Mouse (Mus musculus) CD4-positive helper T cell, adult 2 months (primary cell): ENCODE measurements around the gene Mfsd9.

Experiments used
- DNase-seq: peaks from one replicate; pipeline ENCODE4 v3.0.0-alpha.2; 2012; ENCODE audit warnings: low read depth, missing footprints, low spot score

Gene Mfsd9

DNA sequence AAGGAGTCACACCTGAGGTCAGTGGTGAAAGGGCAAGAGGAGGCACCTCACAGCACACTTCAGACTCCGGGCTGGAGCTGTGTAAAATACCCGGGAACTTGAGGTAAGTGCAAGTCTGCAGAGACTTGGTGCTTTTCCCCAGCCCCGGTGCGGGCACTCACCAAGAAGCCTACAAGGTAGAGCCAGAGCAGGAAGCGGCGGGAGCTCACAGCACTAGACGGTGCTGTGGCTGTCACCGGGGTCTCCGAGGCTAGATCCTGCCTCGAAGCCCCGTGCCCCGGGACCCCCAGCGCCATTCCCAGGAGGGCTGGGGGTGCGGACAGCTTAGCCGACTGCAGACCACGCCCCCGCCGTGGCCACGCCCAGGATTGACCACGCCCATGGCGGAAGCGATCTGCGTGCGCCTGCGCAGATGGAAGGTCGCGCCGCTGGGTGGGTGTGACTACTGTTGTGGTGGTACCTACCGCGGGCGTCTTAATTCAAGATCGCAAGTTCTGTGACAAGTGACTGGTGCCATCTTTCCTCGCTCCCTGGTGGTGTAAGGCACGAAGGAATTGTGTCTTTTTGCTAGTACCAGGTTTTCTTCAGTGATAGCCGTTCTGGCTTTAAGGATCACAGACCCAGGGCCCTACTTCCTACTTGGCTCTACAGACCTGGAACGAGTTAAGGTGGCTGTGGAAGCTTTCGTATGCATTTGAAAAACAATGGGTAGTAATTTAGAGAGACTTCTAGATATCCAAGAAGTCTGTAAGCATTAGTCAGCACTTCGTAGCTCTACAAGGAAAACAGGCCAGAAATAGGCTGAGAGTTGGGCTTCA, at the start of gene Mfsd9:
Gene Mfsd9, minus strand, starts transcription at position 364 of the 818 bp plus-strand sequence.
- peak; percentile 91 for DNase-seq

DNA sequence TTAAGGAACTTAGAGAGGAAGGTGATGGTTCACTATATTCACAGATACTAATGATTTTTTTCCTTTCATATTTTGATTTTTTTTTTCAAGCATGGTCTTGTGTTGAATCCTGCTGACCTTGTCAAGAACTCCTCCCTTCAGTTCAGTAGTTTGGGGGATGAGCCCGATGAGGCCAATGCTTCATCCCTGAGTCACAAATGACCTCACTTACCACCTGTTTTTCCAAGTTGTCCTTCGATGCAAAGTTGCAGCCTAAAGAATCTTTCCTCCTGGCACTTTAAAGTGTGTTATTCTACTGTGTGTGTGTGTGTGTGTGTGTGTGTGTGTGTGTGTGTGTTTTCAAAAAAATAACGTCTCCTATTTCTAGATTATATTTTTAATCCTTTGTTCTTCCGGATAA, 45.0 kb upstream of the Mfsd9 start:
- no peak for DNase-seq

DNA sequence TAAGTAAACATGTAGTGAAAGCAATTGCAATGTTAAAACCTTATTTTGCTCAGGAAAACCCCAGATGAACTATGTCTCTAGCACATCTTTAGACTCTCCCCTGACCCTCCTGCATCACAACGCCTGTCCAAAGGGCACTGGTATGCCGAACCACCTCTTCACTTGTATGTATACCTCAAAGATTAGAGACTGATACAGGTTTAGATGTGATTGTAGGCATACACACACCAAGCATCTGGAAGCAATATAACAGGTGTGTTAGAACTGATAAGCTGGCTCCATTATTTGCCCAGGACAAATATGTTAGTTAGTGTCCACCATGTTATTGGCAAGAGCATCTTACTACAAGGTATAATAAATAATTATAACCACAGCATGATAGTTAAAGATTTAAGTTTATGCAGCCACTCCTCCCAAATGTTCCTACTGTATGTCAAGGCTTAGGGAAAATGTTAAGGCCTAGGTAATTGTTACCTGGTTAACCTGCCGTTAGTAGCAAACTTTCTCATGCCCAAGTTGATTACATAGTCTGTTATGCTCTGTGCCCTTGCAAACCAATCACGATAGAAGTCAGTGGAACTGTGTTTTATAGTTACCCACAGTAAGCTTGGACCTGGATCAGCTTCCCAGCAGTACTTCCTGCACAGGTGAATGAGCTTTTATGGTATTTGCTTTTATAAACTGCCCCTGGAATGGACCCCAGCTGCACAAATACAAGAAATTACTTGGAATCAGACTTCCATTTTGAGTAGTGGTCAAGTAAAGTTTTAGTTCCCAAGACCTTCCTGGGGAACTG, 40.4 kb upstream of the Mfsd9 start:
- no peak for DNase-seq

DNA sequence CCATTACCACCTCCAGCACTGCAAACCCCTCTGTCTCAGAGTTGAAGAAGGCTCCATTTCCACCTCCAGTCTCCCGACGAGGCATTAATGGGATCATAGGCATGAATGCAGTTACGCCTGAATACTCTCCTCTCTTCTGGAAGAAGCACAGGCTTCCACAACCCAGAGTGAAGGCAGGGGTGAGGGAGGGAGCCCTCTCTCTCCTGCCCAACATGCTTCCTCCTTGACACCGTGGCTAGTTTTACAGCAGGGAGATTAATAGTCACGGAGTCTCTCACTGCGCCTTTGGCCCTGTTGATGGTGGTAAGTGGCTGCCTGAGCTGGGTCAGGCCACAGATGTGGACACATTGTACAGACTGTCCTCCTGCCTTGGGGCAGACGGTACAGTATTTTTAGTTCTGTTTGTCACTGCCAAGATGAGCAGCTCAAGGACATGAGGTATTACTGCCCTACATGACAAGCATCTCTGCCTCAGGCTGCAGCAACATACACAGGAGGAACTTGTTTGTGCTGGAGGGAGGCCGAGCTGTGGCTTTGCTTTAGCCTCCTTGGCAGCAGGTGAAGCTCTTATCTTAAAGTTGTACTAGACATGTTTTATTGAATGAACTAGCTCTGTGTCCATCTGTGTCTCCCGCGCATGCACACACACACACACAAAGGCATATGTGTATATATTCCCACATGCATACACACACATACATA, 38.9 kb upstream of the Mfsd9 start:
- DNase-seq = no peak

DNA sequence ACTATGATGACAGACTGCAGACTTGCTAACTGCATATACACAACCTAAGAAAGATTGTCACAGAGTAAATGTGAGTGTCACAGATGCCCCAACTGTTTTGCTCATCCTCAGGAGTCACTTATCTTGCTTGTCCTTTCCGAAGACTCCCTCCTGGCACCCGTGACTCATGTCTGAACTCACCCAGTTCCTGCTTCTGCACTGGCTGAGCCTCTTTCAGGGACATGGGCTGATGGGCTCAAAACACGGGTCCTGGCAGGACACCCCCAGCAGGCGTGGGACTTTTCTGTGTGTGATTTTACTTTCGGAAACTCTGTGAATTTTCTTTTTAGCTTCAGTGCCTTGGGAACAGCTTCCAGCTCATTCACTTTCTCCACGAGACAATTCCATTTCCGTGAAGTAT, 35.3 kb upstream of the Mfsd9 start:
- no peak for DNase-seq

DNA sequence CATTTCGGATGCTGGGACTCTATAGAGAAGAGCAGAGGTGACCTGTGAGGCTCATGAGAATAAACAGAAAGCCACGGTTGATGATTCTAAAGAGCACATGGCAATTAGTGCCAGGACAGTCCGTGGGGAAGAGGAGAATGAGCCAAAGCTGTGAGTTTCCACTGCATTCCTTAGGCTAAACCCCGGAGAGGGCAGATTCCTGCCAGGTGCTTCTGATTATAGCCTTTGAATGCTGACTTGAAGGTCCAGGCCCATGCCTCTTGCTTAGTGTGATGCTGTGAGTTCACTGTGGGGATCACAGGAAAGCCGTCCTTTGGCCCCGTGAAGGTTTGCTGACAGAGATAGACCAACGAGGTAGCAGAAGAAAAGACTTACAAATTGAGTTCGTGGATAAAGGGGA, 34.4 kb upstream of the Mfsd9 start:
- DNase-seq = no peak

DNA sequence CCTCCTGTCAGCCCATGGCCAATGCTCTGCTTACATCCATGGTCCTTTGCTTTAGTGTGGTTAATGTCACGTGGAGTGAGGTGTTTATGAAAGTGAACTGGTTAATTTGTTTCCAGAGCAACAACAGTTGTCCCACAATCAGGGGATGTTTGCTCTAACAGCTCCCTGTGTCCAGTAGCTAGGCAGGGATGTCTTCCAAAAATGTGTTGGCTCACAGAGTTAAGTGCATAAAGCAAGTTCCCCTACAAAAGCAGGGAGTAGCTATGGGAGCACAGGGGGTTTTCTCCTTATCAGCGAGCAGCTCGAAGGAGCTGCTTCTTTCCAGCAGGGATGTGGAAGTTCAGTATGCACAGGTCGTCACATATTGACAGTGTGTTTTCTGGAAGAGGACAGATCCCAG, 34.0 kb upstream of the Mfsd9 start:
- no peak for DNase-seq

DNA sequence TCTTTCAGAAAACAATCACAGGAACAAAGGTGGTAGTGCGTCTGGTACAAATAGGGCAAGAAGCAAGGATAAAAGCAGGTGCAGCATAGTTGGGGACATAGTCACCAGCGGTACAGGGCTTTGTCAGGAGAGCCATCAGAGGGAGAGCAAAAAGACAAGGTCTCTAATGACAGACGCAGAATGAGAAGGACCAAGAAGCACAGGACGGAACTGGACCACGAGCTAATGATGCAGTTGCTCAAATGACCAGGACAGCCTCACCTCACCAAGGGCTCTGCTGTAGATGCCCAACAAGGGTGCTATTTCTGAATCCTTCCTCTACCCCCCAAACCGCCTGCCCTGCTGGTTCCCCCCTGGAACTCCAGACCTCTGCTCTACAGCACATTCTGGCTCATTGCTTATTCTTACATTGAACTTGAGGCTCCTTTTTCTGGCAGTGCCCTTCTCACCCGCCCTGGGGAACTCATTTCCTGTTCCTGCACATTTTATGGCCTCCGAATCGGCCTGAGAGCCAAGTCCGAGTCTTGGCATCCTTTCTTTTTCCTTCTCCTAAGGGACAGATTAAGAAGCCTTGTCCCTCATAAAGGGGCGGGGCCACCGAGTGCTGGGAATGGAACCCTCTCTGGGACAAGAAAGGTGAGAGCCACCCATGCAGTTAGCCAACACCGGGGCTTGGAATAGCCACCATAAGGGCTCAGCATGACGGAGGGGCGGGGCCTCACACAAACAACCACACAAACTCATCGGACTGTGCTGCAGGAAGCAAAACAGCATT, 24.8 kb upstream of the Mfsd9 start:
- DNase-seq = no peak

DNA sequence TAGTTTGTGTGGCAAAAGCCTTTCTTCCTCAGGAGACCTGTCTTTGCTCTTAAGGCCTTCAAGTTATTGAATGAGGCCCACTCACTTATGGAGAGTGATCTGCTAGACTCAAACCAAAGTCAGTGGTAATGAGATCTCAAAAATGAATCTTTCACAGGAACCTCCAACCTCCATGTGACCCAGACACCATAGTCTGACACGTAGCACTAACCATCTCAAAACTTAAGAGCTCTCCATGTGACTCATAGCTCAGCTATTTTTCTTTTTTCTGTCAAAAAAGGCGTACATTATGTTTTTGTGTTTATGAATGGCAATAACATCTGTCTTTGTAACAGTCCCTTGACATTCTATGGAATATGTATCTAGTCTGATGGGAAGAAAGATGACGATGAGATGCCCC, 18.2 kb upstream of the Mfsd9 start:
- no peak for DNase-seq

DNA sequence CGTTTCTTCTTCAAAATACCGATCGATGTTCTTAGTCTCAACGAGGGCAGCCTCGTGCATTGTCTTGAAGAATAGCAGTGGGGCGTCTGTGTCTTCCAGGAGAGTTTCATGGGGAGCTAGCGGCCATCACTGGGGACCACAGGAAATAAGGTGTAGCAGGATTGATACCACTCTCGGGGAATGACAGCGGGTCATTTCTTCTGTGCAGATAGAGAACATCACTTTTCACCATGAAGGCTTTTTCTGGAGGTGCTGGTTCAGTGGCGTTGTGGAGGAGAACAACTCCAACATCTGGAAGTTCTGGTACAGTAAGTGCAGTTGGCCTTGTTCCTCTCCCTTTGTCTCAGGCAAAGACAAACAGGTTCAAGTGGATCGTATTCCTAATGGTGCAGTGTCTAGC, 15.4 kb upstream of the Mfsd9 start:
- no peak for DNase-seq

DNA sequence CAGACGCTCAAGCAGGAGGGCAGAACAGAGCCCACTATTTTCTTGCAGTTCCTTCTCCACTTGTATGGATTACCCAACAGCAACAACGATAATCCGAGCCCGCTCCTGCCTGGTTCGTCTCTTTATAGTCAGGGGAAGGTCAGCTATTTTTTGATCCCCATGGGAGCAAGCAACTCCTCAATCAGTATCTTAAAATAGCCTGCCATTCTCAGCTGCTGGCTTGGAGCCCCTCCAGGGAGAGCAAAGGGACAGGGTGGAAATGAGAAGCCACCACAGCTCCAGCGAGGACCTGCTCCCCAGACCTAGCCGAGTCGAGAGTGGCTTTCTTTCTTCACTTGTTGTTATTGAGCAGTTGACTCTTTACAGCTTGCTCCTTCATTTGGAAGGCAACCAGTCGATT, 14.9 kb upstream of the Mfsd9 start, which contains the start of gene Tmem182:
Gene Tmem182, plus strand, starts transcription at position 251 of the 400 bp plus-strand sequence.
- no peak for DNase-seq

DNA sequence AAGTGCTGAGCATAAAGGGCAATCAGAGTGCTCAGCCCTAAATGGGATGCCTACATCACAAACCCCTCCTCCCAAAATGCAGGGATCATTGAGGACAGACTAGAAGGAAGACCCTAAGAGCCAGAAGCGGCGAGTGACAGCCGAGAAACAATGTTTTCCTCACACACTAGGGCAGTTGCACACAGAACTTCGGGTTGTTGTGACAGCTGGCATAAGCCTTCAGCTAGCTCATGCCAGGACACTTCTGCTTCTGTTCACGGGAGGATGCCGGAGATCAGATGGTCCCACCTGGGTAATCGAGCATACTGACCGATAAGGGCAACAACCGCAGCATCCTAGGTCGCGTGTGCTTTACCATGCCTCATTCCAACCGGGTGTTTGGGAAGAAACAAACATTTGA, 13.6 kb upstream of the Mfsd9 start:
- DNase-seq = no peak

DNA sequence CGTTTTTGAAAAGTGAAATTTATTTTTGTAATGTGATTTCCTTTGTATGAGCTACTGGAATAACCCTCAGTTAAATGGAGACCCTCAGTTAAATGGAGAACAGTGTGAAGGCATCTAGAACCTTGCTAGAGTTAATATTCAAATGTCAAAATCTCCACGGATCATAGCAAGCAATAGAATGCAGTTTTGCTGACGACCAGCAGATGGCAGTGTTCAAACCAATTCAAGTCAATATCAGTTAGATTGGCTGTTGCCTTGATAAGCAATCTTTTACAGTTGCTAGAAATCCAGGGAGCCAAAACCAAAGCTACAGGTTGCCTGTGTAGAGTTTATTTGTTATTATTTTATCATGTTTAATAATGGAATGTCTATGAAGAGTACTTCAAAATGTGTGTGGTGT, 12.3 kb upstream of the Mfsd9 start:
- DNase-seq = peak; percentile 56

DNA sequence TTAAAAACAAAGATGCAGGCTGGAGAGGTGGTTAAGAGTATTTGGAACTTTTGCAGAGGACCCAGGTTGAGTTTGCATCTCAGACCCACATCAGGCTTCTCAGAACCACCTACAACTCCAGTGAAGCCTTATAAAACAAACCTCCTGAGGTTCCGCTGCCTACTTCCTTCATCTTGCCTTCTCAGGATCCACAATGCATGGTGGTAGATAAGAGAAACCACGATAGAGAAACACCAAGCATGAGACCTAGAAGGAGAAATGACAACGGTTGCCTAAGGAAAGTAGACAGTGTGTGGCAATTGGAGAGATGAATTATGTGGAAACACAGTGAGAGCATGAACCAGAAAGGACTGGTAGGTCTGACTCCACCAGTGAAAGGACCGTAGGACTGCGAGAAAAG, 10.4 kb upstream of the Mfsd9 start:
- no peak for DNase-seq

DNA sequence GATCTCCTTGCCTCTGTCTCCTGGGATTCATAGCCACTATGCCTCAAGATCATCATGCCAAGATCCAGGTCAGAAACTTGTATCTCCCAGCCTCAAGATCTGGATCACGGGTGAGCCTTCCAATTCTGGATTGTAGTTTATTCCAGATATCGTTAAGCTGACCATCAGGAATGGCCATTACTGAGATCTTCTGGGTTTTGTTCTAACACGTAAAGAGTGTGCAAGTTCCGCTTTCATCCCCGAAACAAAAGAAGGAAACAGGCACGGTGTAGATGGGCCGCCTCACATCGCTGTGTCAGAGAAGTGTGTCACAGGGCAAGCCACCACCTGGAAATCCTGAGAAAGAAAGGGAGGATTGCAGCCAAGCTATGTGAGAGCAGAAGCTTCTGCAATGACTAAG, 8.6 kb upstream of the Mfsd9 start:
- DNase-seq = no peak

DNA sequence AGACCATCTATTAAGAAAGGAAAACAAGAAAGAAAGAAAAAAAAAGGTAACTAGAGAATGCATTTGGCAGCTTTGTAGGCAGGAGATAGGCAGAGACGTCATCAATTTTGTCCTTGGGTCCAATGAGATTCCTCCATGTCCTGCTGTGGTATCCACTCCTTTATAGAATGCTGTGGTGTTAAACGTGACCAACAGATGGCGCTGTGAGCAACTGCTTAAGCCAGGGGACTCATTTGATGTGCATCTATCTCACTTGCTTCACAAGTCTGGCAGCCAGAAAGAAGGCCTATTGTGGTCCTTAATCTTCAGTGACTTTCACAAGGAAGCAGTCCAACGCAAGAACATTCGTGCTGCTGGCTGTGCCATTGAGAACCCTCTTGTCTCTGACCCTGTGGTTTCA, 6.9 kb upstream of the Mfsd9 start:
- peak; percentile 67 for DNase-seq

DNA sequence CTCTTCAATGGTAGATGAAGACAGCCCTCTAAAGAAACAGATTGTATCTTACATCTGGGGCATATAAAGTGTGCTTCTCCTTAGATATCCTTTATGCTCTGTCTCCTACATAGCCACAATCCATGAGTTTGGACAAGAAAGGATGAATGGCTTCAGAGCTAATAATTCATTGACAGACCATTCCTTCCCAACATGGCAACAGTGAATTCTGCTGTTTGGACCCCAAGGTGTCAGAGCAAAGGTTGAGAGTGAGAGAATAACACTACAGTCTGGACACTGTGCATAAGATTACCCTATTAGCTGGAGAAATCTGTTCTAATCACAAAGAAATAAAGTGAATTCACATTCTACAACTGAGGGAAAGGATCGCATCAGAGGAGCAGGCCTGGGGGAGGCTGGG, 5.0 kb upstream of the Mfsd9 start:
- no peak for DNase-seq

DNA sequence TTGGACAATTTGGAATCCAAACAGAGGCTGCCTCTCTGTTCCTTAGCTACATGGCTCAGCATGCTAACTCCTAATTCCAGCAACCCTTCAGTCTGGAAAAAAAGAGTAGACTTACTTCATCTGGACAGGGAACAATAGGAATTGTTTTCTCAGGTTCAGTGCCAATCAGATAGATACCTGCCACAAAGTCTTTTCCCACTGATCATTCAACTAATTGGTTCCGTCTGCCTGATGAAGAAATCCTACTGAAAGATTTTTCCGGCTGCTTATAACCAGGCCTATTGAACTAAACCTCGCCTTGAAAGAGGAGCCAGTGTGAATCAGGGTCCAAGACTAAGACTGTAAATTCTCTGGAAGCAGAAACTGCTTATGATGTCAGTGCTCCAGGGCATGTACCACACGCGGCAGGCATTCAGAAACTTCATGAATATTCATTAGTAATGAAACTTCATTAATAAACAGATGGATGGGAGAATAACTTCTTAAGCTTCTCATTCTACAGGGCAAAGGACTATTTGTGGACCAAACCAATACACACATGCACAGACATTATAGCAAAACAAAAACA, 737 bp downstream of the Mfsd9 start:
- no peak for DNase-seq

DNA sequence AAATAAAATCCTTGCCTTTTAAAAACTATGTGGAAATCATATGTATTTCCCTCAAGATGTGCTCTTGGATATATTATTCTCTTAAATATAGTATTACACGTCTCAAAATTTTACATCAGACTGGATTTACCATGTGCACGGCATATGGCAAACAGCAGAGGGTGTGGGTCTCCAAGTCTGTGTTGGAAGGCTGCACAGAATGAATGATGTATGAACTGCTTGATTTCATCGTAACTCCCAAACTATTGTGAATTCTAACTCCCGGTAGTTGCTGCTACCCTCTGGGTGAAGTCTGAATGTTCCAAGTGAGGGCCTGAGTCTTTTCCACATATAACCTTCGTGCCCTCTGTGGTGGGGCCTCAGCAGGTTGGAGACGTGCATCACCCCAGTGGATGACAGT, 1.5 kb downstream of the Mfsd9 start:
- no peak for DNase-seq

DNA sequence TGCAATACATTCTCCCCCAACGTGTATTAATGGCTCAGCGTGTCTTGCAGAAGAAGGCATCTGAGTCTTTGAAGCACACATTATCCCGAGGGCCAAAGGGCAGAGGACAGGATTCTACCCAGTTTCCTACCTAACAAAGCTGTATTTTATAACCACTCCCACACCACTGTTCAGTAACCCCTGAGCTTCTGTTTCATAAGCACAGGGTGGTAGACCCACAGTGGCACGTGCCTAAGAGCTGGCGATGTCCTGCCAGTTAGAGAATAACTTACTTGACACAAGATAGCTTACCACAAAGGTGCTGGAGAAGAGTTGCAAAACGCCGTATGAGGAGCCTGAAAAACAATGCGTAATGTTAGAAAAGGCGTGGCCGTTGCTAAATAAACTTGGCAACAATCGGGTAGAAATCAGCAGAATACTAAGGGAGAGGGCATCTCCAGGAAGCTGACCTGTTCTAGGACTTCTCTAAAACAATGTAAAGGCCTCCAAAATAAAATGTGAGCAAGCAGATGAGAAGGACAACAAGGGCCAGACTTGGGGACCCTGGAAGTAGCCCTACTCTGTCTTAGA, 4.5 kb downstream of the Mfsd9 start:
- no peak for DNase-seq

DNA sequence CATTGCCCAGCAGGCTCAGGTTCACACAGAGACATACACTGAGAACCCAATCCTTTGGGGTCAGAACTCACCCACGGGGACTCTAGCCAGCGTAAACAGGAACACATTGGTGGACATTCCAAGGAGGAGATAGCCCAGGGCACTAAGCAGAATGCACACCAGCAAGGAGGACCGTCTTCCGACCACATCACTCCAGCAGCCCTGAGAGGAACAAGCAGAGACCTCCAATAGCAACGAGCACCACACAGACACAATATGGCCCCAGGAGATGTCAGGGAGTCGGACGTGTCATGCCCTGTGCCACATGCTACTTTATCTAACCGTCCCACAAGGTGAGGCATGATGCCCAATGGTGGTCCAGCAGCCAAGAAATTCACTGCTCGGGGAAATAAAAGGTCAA, 6.2 kb downstream of the Mfsd9 start:
- DNase-seq = no peak
